Mouse (Mus musculus): ENCODE data around the gene Plekhm3. TPM values are rescaled to one million over a fixed set of nuclear protein-coding genes. Genes with fewer than 3 reads are reported as not detected.

The Plekhm3 gene
- 9.9 and 13.2 TPM in 2 replicates for total RNA-seq (2014; rRNA removed)
- polyA plus RNA-seq (2015; fragmentation: Nextera tagmentation; extraction: Ambion mirVana) = 2.5 and 5.3 TPM in 2 replicates

- Histone ChIP-seq H3K27me3 (ENCODE audit: insufficient read depth, low read length) (no peaks in the 10 kb centered on the region), H3K9ac (peak within 1 kb of the TSS; percentile 88), H3K4me3 (ENCODE audit: low read depth, low read length) (peak within 1 kb of the TSS; percentile 68), H3K27ac (ENCODE audit: low read depth, low read length) (peak within 1 kb of the TSS; percentile 87), H3K4me1 (ENCODE audit: insufficient read depth) (no peaks in the 10 kb centered on the region), H3K9me3 (ENCODE audit: low read length) (no peaks in the 10 kb centered on the region), H3K36me3 (ENCODE audit: insufficient read depth) (no peaks in the 10 kb centered on the region), H3K4me2 (ENCODE audit: low read depth) (peak within 1 kb of the TSS; percentile 56)
- DNase-seq (peak; percentile 87), ATAC-seq (peak; percentile 97)
- TF ChIP-seq CTCF (IDR thresholded peaks at IDR 0.05; ENCODE audit: low read depth) = no peak
- under 1% methylated on average over 43 of the region's 43 CpGs for WGBS
Observed at GRCm38 (mm10) chr1:64956479-64956961, at the start of gene Plekhm3. Gene Plekhm3 (minus strand): TSS chr1:64956824.

GRCm38 (mm10) chr1:65005575-65005974 lies 49.0 kb upstream of the Plekhm3 start:
- H3K9me3 ChIP-seq (ENCODE audit: low read length) = no peaks in the 10 kb centered on the region
- H3K4me3 ChIP-seq (ENCODE audit: low read depth, low read length) = no peak overlapping the region
- no peak for DNase-seq
- TF ChIP-seq CTCF (IDR thresholded peaks at IDR 0.05; ENCODE audit: low read depth) = no peak
- H3K9ac ChIP-seq = no peak overlapping the region
- 96% methylated on average over 6 of the region's 6 CpGs for WGBS
- H3K27me3 ChIP-seq (ENCODE audit: insufficient read depth, low read length) = no peaks in the 10 kb centered on the region
- H3K36me3 ChIP-seq (ENCODE audit: insufficient read depth) = no peaks in the 10 kb centered on the region
- H3K4me2 ChIP-seq (ENCODE audit: low read depth) = no peak overlapping the region
- no peak for ATAC-seq
- H3K27ac ChIP-seq (ENCODE audit: low read depth, low read length) = no peak overlapping the region
- no peaks in the 10 kb centered on the region for H3K4me1 ChIP-seq (ENCODE audit: insufficient read depth)

- Histone ChIP-seq H3K27me3 (ENCODE audit: insufficient read depth, low read length) (no peaks in the 10 kb centered on the region), H3K9me3 (ENCODE audit: low read length) (no peaks in the 10 kb centered on the region), H3K36me3 (ENCODE audit: insufficient read depth) (no peaks in the 10 kb centered on the region), H3K9ac (no peak overlapping the region), H3K27ac (ENCODE audit: low read depth, low read length) (no peak overlapping the region), H3K4me3 (ENCODE audit: low read depth, low read length) (no peak overlapping the region), H3K4me1 (ENCODE audit: insufficient read depth) (no peaks in the 10 kb centered on the region), H3K4me2 (ENCODE audit: low read depth) (no peak overlapping the region)
- no peak for TF ChIP-seq CTCF (IDR thresholded peaks at IDR 0.05; ENCODE audit: low read depth)
- DNase-seq (no peak), ATAC-seq (no peak)
- WGBS = 83% methylated on average over 4 of the region's 4 CpGs
Observed at GRCm38 (mm10) chr1:65004526-65004925, 47.9 kb upstream of the Plekhm3 start.

- no peaks in the 10 kb centered on the region for H3K9me3 ChIP-seq (ENCODE audit: low read length)
- H3K36me3 ChIP-seq (ENCODE audit: insufficient read depth) = no peaks in the 10 kb centered on the region
- no peak for ATAC-seq
- H3K27ac ChIP-seq (ENCODE audit: low read depth, low read length) = no peak overlapping the region
- no peaks in the 10 kb centered on the region for H3K27me3 ChIP-seq (ENCODE audit: insufficient read depth, low read length)
- no peak for TF ChIP-seq CTCF (IDR thresholded peaks at IDR 0.05; ENCODE audit: low read depth)
- 52% methylated on average over 4 of the region's 4 CpGs for WGBS
- DNase-seq = no peak
- H3K9ac ChIP-seq = no peak overlapping the region
- no peak overlapping the region for H3K4me2 ChIP-seq (ENCODE audit: low read depth)
- H3K4me1 ChIP-seq (ENCODE audit: insufficient read depth) = no peaks in the 10 kb centered on the region
- H3K4me3 ChIP-seq (ENCODE audit: low read depth, low read length) = no peak overlapping the region
Observed at GRCm38 (mm10) chr1:64993206-64993605, 36.6 kb upstream of the Plekhm3 start.

- ATAC-seq = no peak
- Histone ChIP-seq H3K27me3 (ENCODE audit: insufficient read depth, low read length) (no peaks in the 10 kb centered on the region), H3K4me3 (ENCODE audit: low read depth, low read length) (no peak overlapping the region), H3K4me1 (ENCODE audit: insufficient read depth) (no peaks in the 10 kb centered on the region), H3K27ac (ENCODE audit: low read depth, low read length) (no peak overlapping the region), H3K9me3 (ENCODE audit: low read length) (no peaks in the 10 kb centered on the region), H3K36me3 (ENCODE audit: insufficient read depth) (no peaks in the 10 kb centered on the region), H3K9ac (no peak overlapping the region), H3K4me2 (ENCODE audit: low read depth) (no peak overlapping the region)
- TF ChIP-seq CTCF (IDR thresholded peaks at IDR 0.05; ENCODE audit: low read depth) = no peak
- DNase-seq = no peak
Observed at GRCm38 (mm10) chr1:64988176-64988575, 31.6 kb upstream of the Plekhm3 start.

- peak; percentile 67 for TF ChIP-seq CTCF (IDR thresholded peaks at IDR 0.05; ENCODE audit: low read depth)
- Histone ChIP-seq H3K27me3 (ENCODE audit: insufficient read depth, low read length) (no peaks in the 10 kb centered on the region), H3K4me2 (ENCODE audit: low read depth) (no peak overlapping the region), H3K9ac (0 out of 2 replicates have a peak overlapping the region, but pooled peaks have one; percentile 22), H3K4me3 (ENCODE audit: low read depth, low read length) (no peak overlapping the region), H3K4me1 (ENCODE audit: insufficient read depth) (no peaks in the 10 kb centered on the region), H3K9me3 (ENCODE audit: low read length) (no peaks in the 10 kb centered on the region), H3K27ac (ENCODE audit: low read depth, low read length) (no peak overlapping the region), H3K36me3 (ENCODE audit: insufficient read depth) (no peaks in the 10 kb centered on the region)
- ATAC-seq (peak; percentile 70; the same call in 1 of the 2 replicates), DNase-seq (peak; percentile 62)
- 38% methylated on average over 7 of the region's 7 CpGs for WGBS
Observed at GRCm38 (mm10) chr1:64986120-64986519, 29.5 kb upstream of the Plekhm3 start.

GRCm38 (mm10) chr1:64983247-64983646 lies 26.6 kb upstream of the Plekhm3 start:
- Histone ChIP-seq H3K9me3 (ENCODE audit: low read length) (no peaks in the 10 kb centered on the region), H3K27me3 (ENCODE audit: insufficient read depth, low read length) (no peaks in the 10 kb centered on the region), H3K27ac (ENCODE audit: low read depth, low read length) (no peak overlapping the region), H3K36me3 (ENCODE audit: insufficient read depth) (no peaks in the 10 kb centered on the region), H3K4me3 (ENCODE audit: low read depth, low read length) (no peak overlapping the region), H3K9ac (no peak overlapping the region), H3K4me2 (ENCODE audit: low read depth) (no peak overlapping the region), H3K4me1 (ENCODE audit: insufficient read depth) (no peaks in the 10 kb centered on the region)
- ATAC-seq = no peak
- no peak for TF ChIP-seq CTCF (IDR thresholded peaks at IDR 0.05; ENCODE audit: low read depth)
- WGBS = 86% methylated on average over 3 of the region's 3 CpGs
- DNase-seq = no peak
